Mouse (Mus musculus) E14TG2a.4 (cell line): ENCODE measurements around the gene Psmb10.
A peak's percentile ranks its signal among the peaks of the same experiment; 100 is the strongest.
"Not testable (repeated sequence)": the region's sequence is repeated elsewhere in the genome, so short reads cannot be mapped to it uniquely, and the experiment has no call there.

Experiments used
- H3K27me3 ChIP-seq: 2 replicates; pipeline ENCODE4 v1.6.1; 2014; ENCODE audit warnings: low read length, control low read depth; ENCODE audit not compliant: insufficient read depth
- H3K36me3 ChIP-seq: 2 replicates; pipeline ENCODE4 v1.6.1; 2014; ENCODE audit warnings: low read length, control low read depth; ENCODE audit not compliant: insufficient read depth
- H3K4me1 ChIP-seq: replicated peaks from 2 replicates; pipeline ENCODE4 v1.6.1; 2014; ENCODE audit warnings: low read depth, low read length, control low read depth
- H3K4me3 ChIP-seq: replicated peaks from 2 replicates; pipeline ENCODE4 v1.5.1; 2014; ENCODE audit warnings: mild to moderate bottlenecking, low read length
- H3K9me3 ChIP-seq: 2 replicates; pipeline ENCODE4 v1.6.1; 2014; ENCODE audit warnings: low read length, control low read depth
- CTCF ChIP-seq: conservative IDR thresholded peaks from 2 replicates; pipeline ENCODE4 v1.5.1; 2014; ENCODE audit warnings: low read length
- NANOG ChIP-seq: IDR thresholded peaks from 2 replicates; pipeline ENCODE4 v1.6.1; 2014; ENCODE audit warnings: borderline replicate concordance, low read length, mixed read lengths
- POU5F1 ChIP-seq: IDR thresholded peaks from 2 replicates; pipeline ENCODE4 v1.6.1; 2014; ENCODE audit warnings: low read length, borderline replicate concordance

Psmb10 gene

DNA sequence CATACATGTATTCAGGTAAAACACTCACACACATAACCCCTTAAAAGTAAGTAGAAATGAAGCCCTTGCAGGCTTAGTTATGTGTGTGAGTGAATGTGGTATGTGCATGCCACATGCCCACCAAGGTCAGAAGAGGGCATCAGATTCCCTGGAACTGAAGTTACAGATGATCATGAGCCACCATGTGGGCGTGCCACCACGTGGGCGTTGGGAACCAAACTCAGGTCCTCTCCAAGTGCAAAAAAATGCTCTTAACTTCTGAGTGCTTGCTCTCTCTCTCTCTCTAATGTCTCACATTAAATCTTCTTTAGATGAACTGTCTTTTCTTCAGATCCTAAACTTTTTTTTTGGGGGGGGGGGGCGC lies at the start of gene Psmb10:
Gene Psmb10, minus strand, starts transcription at position 139 of the 364 bp plus-strand sequence.
- Histone ChIP-seq H3K27me3 (0 out of 2 replicates have a peak, but pooled peaks cover 5% of the 10 kb centered on the region), H3K4me3 (peak within 1 kb of the TSS; percentile 90), H3K9me3 (no peaks in the 10 kb centered on the region), H3K4me1 (peaks cover 65% of the 10 kb centered on the region), H3K36me3 (peaks cover 58% of the 10 kb centered on the region)
- TF ChIP-seq NANOG = no peak
- TF ChIP-seq CTCF = no peak
- TF ChIP-seq POU5F1 = no peak

DNA sequence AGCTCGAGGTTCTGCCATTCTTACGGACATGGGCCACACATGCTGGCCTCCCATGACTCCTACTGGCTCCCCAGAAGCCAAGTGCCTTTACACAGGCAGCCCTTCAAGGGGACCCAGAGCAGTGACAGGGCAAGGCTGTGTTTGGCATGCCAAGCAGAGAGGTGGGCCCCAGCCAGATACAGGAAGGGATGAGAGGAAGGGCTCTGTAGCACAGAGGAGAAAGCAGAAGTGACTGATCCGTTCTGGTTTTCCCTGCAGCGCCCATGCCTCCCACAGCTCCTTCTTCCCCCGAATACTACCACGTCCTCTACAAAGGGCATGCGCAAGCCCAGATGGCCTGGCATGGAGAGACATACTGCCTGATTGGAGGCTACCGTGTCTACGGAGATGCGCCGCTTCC lies 45.2 kb upstream of the Psmb10 start:
- H3K4me3 ChIP-seq, H3K27me3 ChIP-seq, H3K36me3 ChIP-seq: not testable (repeated sequence)
- Histone ChIP-seq H3K9me3 (peaks cover 27% of the 10 kb centered on the region), H3K4me1 (peaks cover 16% of the 10 kb centered on the region)

DNA sequence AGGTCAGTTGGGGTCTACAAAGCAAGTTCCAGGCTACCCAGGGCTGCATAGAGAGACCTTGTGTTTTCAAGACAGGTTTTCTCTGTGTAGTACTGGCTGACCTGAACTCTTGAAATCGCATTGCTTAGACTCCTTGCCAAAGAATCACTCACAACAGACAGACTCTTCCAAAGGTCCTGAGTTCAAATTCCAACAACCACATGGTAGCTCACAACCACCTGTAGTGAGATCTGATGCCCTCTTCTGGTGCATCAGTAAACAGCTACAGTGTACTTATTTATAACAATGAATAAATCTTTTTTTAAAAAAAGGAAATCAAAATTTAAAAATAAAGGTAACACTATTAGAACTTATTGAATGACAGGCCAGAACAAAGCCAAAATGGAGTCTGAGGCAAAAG lies 42.9 kb upstream of the Psmb10 start:
- H3K9me3 ChIP-seq = peaks cover 32% of the 10 kb centered on the region
- H3K4me1 ChIP-seq = peaks cover 19% of the 10 kb centered on the region
- TF ChIP-seq NANOG = no peak
- TF ChIP-seq POU5F1 = no peak
- TF ChIP-seq CTCF = no peak
- H3K27me3 ChIP-seq = peaks cover 4% of the 10 kb centered on the region
- H3K36me3 ChIP-seq = no peaks in the 10 kb centered on the region
- H3K4me3 ChIP-seq = no peak overlapping the region

- 0 out of 2 replicates have a peak, but pooled peaks cover 2% of the 10 kb centered on the region for H3K36me3 ChIP-seq
- TF ChIP-seq CTCF (peak; percentile 16; the same call in 1 of the 2 replicates), NANOG (no peak)
- H3K27me3 ChIP-seq = no peaks in the 10 kb centered on the region
- H3K4me1 ChIP-seq = peaks cover 22% of the 10 kb centered on the region
- H3K4me3 ChIP-seq = 0 out of 2 replicates have a peak within 1 kb of the TSS, but pooled peaks have one; percentile 3
- H3K9me3 ChIP-seq = peaks cover 32% of the 10 kb centered on the region
These were observed 41.1 kb upstream of the Psmb10 start, which contains the start of gene Dpep3 for GRCm38 (mm10) chr8:105979325-105979724. Dpep3 (minus strand) TSS chr8:105979429.

DNA sequence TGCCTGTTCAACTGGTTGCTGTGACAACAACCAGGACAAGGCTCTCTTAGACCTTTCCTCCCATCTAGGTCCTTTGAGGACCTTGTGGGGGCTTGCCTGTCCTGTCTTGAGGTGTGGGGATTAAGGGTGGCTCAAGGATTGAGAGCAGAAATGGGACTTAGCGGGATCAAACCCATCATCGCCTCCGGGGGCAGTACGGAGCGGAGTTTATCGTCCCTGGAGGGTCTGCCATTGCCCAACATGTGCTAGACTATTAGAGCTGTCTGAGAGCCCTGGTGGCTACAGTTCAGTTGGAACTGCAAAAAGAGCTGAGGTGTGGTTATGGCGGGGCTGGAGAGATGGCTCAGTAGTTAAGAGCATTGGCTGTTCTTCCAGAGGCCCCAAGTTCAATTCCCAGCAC lies 37.1 kb upstream of the Psmb10 start:
- TF ChIP-seq POU5F1 (no peak), NANOG (no peak), CTCF (peak; percentile 29)
- Histone ChIP-seq H3K36me3 (0 out of 2 replicates have a peak, but pooled peaks cover 2% of the 10 kb centered on the region), H3K9me3 (peaks cover 25% of the 10 kb centered on the region), H3K4me3 (no peak overlapping the region), H3K4me1 (peaks cover 56% of the 10 kb centered on the region), H3K27me3 (no peaks in the 10 kb centered on the region)

GRCm38 (mm10) chr8:105971019-105971720 lies 32.9 kb upstream of the Psmb10 start:
- 0 out of 2 replicates have a peak, but pooled peaks cover 2% of the 10 kb centered on the region for H3K36me3 ChIP-seq
- peaks cover 84% of the 10 kb centered on the region for H3K4me1 ChIP-seq
- TF ChIP-seq POU5F1 = no peak
- TF ChIP-seq NANOG = no peak
- no peak for TF ChIP-seq CTCF
- H3K4me3 ChIP-seq = no peak overlapping the region
- 0 out of 2 replicates have a peak, but pooled peaks cover 2% of the 10 kb centered on the region for H3K27me3 ChIP-seq
- no peaks in the 10 kb centered on the region for H3K9me3 ChIP-seq

- TF ChIP-seq CTCF (no peak), NANOG (no peak), POU5F1 (no peak)
- no peaks in the 10 kb centered on the region for H3K36me3 ChIP-seq
These were observed 31.1 kb upstream of the Psmb10 start for GRCm38 (mm10) chr8:105969367-105969766.

DNA sequence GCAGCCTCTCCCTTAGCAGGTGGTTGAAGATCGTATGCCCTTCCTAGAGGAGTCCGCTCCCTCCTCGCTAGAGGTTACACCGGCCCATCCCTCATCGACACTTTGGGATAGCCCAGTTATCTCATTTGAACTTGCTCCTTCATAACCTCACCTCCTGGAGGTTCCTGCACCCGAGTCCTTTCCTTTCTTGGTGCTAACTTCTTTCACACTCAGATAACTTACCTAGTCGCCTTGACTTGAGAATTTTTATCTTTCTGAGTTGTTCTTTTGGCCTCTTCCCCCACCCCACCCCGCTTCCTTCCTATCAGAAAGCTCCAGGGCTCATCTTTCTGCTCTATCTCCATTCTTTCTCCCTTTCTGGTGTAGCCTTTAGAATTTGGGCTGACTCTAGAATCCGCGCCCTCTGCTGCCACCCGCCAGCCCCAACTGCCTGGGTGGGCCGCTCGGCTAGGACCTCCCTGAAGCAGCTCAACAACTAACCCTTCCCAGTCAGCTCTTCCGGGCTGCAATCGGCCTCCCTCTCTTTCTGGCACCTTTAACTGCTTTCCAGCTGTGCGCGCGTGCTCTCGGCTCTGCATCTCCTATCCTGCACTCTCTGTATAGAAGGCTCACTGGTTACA lies 28.6 kb upstream of the Psmb10 start:
- H3K27me3 ChIP-seq = peaks cover 6% of the 10 kb centered on the region; the same call in 1 of the 2 replicates
- H3K36me3 ChIP-seq = peaks cover 7% of the 10 kb centered on the region; the same call in 1 of the 2 replicates
- no peaks in the 10 kb centered on the region for H3K9me3 ChIP-seq
- H3K4me3 ChIP-seq = peak overlapping the region; percentile 94
- TF ChIP-seq NANOG (peak; percentile 69; the same call in 1 of the 2 replicates), CTCF (no peak), POU5F1 (no peak)
- H3K4me1 ChIP-seq = peaks cover 84% of the 10 kb centered on the region

More at GRCm38 (mm10) chr8:105969367-105969766, 31.1 kb upstream of the Psmb10 start:
- H3K4me3 ChIP-seq = no peak overlapping the region
- peaks cover 82% of the 10 kb centered on the region for H3K4me1 ChIP-seq
- H3K9me3 ChIP-seq = no peaks in the 10 kb centered on the region
- H3K27me3 ChIP-seq = peaks cover 6% of the 10 kb centered on the region; the same call in 1 of the 2 replicates
